Mouse (Mus musculus) E14TG2a.4 (cell line): ENCODE measurements around the gene Acyp1.

ENCODE experiments used
- CTCF ChIP-seq: conservative IDR thresholded peaks from 2 replicates; pipeline ENCODE4 v1.5.1; 2014; ENCODE audit warnings: low read length
- POU5F1 ChIP-seq: IDR thresholded peaks from 2 replicates; pipeline ENCODE4 v1.6.1; 2014; ENCODE audit warnings: low read length, borderline replicate concordance

DNA sequence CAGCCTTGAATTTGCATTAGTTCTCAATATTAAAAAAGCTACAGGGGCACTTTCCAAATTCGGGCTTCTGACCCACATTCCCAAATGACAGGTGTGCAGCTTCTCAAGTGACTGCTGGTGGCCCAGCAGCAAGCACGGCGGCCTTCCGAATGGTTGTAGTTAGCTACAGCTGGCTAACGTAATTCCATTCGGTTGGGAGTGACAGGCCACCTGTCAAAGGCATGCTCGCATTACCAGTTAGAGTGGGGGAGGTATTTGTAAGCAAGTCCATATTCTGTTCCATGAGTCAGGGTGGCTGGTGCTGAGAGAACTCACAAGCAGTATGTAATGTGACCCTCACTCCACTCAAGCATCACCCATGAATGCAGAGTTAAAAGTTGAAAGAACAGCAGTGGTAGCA is 61.0 kb downstream of the Acyp1 start:
- no peak for TF ChIP-seq POU5F1
- TF ChIP-seq CTCF: no peak
